Mouse (Mus musculus) kidney, embryonic 14.5 days (tissue): ENCODE measurements around the gene Fam3a. TPM values are rescaled to one million over a fixed set of nuclear protein-coding genes. Genes with fewer than 3 reads are reported as not detected.

ENCODE experiments used
- ATAC-seq: fragments of 200-750 bp; cut with Nextera tagmentation; 2 replicates; pipeline ENCODE4 v1.8.0; 2017; ENCODE audit warnings: moderate number of reproducible peaks, mild to moderate bottlenecking, moderate TSS enrichment, moderate library complexity; ENCODE audit not compliant: low FRiP score, low TSS enrichment
- H3K27ac ChIP-seq: fragments of 300-500 bp; sonication (generic); 2 replicates; pipeline ENCODE4 v1.5.1; 2014; ENCODE audit warnings: low read depth, mild to moderate bottlenecking, low read length, moderate library complexity, mixed read lengths
- H3K27me3 ChIP-seq: fragments of 300-500 bp; sonication (generic); 2 replicates; pipeline ENCODE4 v1.6.1; 2014; ENCODE audit warnings: mild to moderate bottlenecking, low read length; ENCODE audit not compliant: control insufficient read depth, insufficient read depth
- H3K36me3 ChIP-seq: fragments of 300-500 bp; sonication (generic); 2 replicates; pipeline ENCODE4 v1.6.1; 2014; ENCODE audit warnings: low read length, mixed read lengths; ENCODE audit not compliant: control insufficient read depth, insufficient read depth
- H3K4me1 ChIP-seq: fragments of 300-500 bp; sonication (generic); 2 replicates; pipeline ENCODE4 v1.6.1; 2014; ENCODE audit warnings: low read length, mixed read lengths; ENCODE audit not compliant: control insufficient read depth, insufficient read depth
- H3K4me2 ChIP-seq: fragments of 300-500 bp; sonication (generic); replicated peaks from 2 replicates; pipeline ENCODE4 v1.6.1; 2014; ENCODE audit warnings: low read depth, mild to moderate bottlenecking, low read length
- H3K4me3 ChIP-seq: fragments of 300-500 bp; sonication (generic); 2 replicates; pipeline ENCODE4 v1.5.1; 2014; ENCODE audit warnings: mild to moderate bottlenecking, low read length
- H3K9ac ChIP-seq: fragments of 300-500 bp; sonication (generic); 2 replicates; pipeline ENCODE4 v1.6.1; 2014; ENCODE audit warnings: low read depth, mild to moderate bottlenecking, low read length, moderate library complexity
- H3K9me3 ChIP-seq: fragments of 300-500 bp; sonication (generic); 2 replicates; pipeline ENCODE4 v1.6.1; 2016; ENCODE audit warnings: low read length; ENCODE audit not compliant: control insufficient read depth
- WGBS: fragments of 180-500 bp; shearing (Covaris S2); extraction: QIAGEN DNeasy Blood & Tissue Kit; methylation state at CpG from one replicate; pipeline ENCODE4 v1.1.7; 2014; 5-methylcytosine and 5-hydroxymethylcytosine counted together
- polyA plus RNA-seq: library from polyadenylated mRNA; unstranded; fragments of >200 nt; fragmentation: Nextera tagmentation; extraction: Ambion mirVana; gene quantifications from 2 replicates; pipeline ENCODE4 v1.2.1, GENCODE M21; 2014

The Fam3a gene
- polyA plus RNA-seq, 1 experiment from 2014 or later = 36.3 TPM

DNA sequence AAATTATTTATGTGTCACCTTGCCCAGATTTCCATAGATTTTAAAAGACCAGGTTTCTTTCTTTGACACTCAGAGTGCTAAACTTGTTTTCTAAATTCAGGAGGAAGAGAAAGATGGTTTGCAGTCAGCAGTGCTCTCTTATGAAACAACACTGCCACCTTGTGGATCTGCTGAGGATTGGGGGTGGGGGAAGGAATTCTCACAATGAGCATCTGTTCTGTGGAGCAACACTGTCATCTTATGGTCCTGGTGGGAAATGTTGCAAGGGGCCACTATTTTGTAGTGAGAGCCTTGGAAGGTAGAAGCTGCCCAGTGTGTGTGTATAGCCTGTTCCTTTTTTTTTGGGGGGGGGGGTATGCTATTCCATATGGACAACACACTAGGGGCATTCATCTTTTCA, 20.3 kb upstream of the Fam3a start:
- H3K9me3 ChIP-seq = no peaks in the 10 kb centered on the region
- no peak overlapping the region for H3K4me3 ChIP-seq
- H3K27ac ChIP-seq = no peak overlapping the region
- no peaks in the 10 kb centered on the region; the same call in 1 of the 2 replicates for H3K36me3 ChIP-seq
- no peaks in the 10 kb centered on the region for H3K4me1 ChIP-seq
- no peak overlapping the region for H3K9ac ChIP-seq
- H3K4me2 ChIP-seq = no peak overlapping the region
- peak; percentile 76 for ATAC-seq
- no peaks in the 10 kb centered on the region for H3K27me3 ChIP-seq

DNA sequence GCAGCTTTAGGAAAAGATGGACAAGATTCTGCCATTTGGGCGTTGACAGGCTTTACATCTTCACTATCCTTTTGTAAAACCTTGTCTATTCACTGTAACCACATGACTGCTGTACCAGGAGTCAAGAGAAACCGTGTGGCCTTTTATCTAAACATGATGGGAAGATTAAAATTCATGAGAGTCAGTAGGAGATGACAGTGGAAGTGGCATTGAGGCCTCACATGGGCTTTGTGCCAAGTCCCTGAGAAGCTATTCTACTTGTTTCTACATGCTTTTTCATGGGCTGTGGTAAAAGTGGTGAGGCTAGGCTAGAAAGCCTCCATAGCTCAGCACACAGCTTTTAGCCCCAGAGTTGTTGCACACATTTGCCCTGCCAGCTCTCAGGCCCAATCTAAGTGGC, 15.3 kb upstream of the Fam3a start:
- no peak overlapping the region for H3K9ac ChIP-seq
- no peak overlapping the region for H3K27ac ChIP-seq
- H3K4me2 ChIP-seq = no peak overlapping the region
- no peaks in the 10 kb centered on the region for H3K9me3 ChIP-seq
- H3K4me1 ChIP-seq = no peaks in the 10 kb centered on the region
- WGBS = 57% methylated on average over 2 of the region's 2 CpGs
- no peaks in the 10 kb centered on the region for H3K27me3 ChIP-seq
- no peak overlapping the region for H3K4me3 ChIP-seq
- no peak for ATAC-seq
- H3K36me3 ChIP-seq = no peaks in the 10 kb centered on the region; the same call in 1 of the 2 replicates

- 81% methylated on average over 3 of the region's 3 CpGs for WGBS
- Histone ChIP-seq H3K27ac (no peak overlapping the region), H3K9ac (no peak overlapping the region), H3K27me3 (no peaks in the 10 kb centered on the region), H3K4me3 (no peak overlapping the region), H3K4me1 (no peaks in the 10 kb centered on the region), H3K9me3 (no peaks in the 10 kb centered on the region), H3K36me3 (no peaks in the 10 kb centered on the region), H3K4me2 (no peak overlapping the region)
- no peak for ATAC-seq
These were observed 7.1 kb upstream of the Fam3a start for GRCm38 (mm10) chrX:74400136-74400535.

- Histone ChIP-seq H3K4me1 (no peaks in the 10 kb centered on the region), H3K27me3 (no peaks in the 10 kb centered on the region), H3K36me3 (peaks cover 15% of the 10 kb centered on the region; the same call in 1 of the 2 replicates), H3K4me3 (no peak overlapping the region), H3K27ac (no peak overlapping the region), H3K9me3 (no peaks in the 10 kb centered on the region), H3K9ac (no peak overlapping the region), H3K4me2 (no peak overlapping the region)
- no peak for ATAC-seq
These were observed 4.9 kb downstream of the Fam3a start for GRCm38 (mm10) chrX:74388153-74388552.

GRCm38 (mm10) chrX:74384451-74384850, 8.6 kb downstream of the Fam3a start:
- H3K4me3 ChIP-seq = no peak overlapping the region
- H3K9me3 ChIP-seq = no peaks in the 10 kb centered on the region
- no peak overlapping the region for H3K27ac ChIP-seq
- peaks cover 15% of the 10 kb centered on the region; the same call in 1 of the 2 replicates for H3K36me3 ChIP-seq
- WGBS = 95% methylated on average over 2 of the region's 2 CpGs
- H3K27me3 ChIP-seq = no peaks in the 10 kb centered on the region
- no peaks in the 10 kb centered on the region for H3K4me1 ChIP-seq
- no peak overlapping the region for H3K9ac ChIP-seq
- H3K4me2 ChIP-seq = no peak overlapping the region
- ATAC-seq = no peak

GRCm38 (mm10) chrX:74372888-74373549, 20.1 kb downstream of the Fam3a start, which contains the start of the genes Ubl4a and Slc10a3:
Gene Ubl4a, minus strand, starts transcription at chrX:74373218.
Gene Slc10a3, minus strand, starts transcription at chrX:74373349.
- Histone ChIP-seq H3K4me1 (no peaks in the 10 kb centered on the region), H3K36me3 (peaks cover 2% of the 10 kb centered on the region; the same call in 1 of the 2 replicates), H3K9ac (peak within 1 kb of the TSS; percentile 57), H3K4me2 (peak within 1 kb of the TSS; percentile 53), H3K27me3 (no peaks in the 10 kb centered on the region), H3K9me3 (no peaks in the 10 kb centered on the region), H3K4me3 (peak within 1 kb of the TSS; percentile 48), H3K27ac (no peak within 1 kb of the TSS)
- peak; percentile 95 for ATAC-seq
- WGBS = 28% methylated on average over 32 of the region's 32 CpGs

- peak; percentile 86 for ATAC-seq
- peak overlapping the region; percentile 56 for H3K4me3 ChIP-seq
- peak overlapping the region; percentile 47 for H3K4me2 ChIP-seq
- no peaks in the 10 kb centered on the region for H3K27me3 ChIP-seq
- H3K36me3 ChIP-seq = peaks cover 2% of the 10 kb centered on the region; the same call in 1 of the 2 replicates
- peak overlapping the region; percentile 79 for H3K9ac ChIP-seq
- H3K9me3 ChIP-seq = no peaks in the 10 kb centered on the region
- H3K4me1 ChIP-seq = no peaks in the 10 kb centered on the region
- 35% methylated on average over 49 of the region's 49 CpGs for WGBS
- peak overlapping the region; percentile 67 for H3K27ac ChIP-seq
These were observed 24.7 kb downstream of the Fam3a start for GRCm38 (mm10) chrX:74368209-74368909.

GRCm38 (mm10) chrX:74367512-74367911, 25.6 kb downstream of the Fam3a start:
- no peaks in the 10 kb centered on the region for H3K27me3 ChIP-seq
- peak overlapping the region; percentile 79; the same call in 1 of the 2 replicates for H3K9ac ChIP-seq
- peak overlapping the region; percentile 67; the same call in 1 of the 2 replicates for H3K27ac ChIP-seq
- 66% methylated on average over 10 of the region's 10 CpGs for WGBS
- no peak for ATAC-seq
- H3K4me1 ChIP-seq = no peaks in the 10 kb centered on the region
- peak overlapping the region; percentile 56 for H3K4me3 ChIP-seq
- H3K4me2 ChIP-seq = peak overlapping the region; percentile 47
- peaks cover 2% of the 10 kb centered on the region; the same call in 1 of the 2 replicates for H3K36me3 ChIP-seq
- H3K9me3 ChIP-seq = no peaks in the 10 kb centered on the region

DNA sequence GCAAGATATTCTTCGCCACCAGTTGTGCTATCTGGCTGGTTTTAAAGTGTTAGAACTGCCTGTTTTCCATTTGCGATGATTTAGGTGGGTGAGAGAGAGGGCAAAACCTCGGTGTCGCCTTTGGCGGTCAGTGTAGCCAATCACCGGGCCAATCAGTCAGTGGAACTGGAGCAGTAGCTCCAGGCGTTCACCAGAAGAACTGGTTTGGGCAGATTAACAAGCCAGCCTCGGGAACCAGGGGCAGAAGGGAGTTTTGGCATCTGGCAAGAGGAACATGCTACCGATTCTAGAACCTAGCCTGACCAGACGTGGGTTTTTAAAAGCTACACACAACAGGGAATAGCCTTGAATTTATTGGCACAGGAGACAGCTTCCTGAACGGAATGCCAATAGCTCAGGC, 33.9 kb downstream of the Fam3a start:
- WGBS = 48% methylated on average over 11 of the region's 11 CpGs
- Histone ChIP-seq H3K27me3 (no peaks in the 10 kb centered on the region), H3K4me1 (no peaks in the 10 kb centered on the region), H3K4me2 (no peak overlapping the region), H3K4me3 (no peak overlapping the region), H3K36me3 (no peaks in the 10 kb centered on the region), H3K27ac (no peak overlapping the region), H3K9ac (no peak overlapping the region), H3K9me3 (no peaks in the 10 kb centered on the region)
- no peak for ATAC-seq
